Mouse (Mus musculus): ENCODE measurements around the gene Phkg2.

Phkg2 gene

DNA sequence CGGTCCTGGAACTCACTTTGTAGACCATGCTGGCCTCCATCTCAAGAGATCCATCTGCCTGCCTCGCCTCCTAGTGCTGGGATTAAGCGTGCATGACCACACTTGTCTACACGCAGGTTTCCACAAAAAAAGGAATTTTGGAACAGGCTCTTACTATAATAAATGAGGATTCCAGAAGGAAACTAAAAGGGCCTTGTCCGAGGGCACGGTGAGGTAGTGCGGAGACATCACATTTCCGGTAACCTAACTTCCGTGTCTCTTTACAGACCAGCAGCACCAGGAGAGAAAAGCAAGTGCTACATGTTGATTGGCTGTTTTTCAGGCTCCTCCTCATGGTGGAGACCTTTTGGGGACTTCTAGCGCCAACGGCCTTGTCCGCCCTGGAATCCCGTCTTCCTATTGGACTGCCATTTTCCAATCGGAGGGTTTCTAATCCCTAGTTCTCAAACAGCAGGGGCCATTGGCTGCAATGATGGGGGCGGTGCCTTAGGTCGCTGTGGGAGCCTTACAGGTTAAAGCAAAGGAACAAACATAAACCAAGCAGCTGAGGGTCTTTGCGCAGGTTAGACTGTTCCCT is at the start of gene Phkg2:
Gene Phkg2 (plus strand): TSS at position 446 of the 577 bp plus-strand sequence.
- in situ Hi-C loops (cut with MboI, MseI): no loop called here

DNA sequence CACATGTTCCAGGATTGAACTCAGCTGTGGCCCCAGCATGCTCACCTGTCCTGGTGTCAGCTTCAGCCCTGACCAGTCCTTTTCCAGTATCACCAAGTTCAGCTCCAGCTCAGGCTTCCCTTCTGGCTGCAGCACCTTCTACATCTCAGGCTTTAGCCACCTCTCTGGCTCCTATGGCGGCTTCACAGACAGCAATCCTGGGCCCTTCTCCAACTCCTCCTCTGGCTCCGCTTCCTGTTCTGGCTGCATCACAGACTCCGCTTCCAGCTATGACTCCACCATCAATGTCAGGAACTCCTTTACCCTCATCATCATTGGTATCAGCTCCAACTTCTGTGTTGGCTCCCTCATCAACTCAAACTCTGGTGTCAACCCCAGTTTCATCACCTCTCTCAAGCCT is 31.5 kb upstream of the Phkg2 start:
- in situ Hi-C loops (cut with MboI, MseI): loop anchor here (25.0 kb wide), 1 partner anchor 229 kb away; no protein-coding TSS in a partner anchor

DNA sequence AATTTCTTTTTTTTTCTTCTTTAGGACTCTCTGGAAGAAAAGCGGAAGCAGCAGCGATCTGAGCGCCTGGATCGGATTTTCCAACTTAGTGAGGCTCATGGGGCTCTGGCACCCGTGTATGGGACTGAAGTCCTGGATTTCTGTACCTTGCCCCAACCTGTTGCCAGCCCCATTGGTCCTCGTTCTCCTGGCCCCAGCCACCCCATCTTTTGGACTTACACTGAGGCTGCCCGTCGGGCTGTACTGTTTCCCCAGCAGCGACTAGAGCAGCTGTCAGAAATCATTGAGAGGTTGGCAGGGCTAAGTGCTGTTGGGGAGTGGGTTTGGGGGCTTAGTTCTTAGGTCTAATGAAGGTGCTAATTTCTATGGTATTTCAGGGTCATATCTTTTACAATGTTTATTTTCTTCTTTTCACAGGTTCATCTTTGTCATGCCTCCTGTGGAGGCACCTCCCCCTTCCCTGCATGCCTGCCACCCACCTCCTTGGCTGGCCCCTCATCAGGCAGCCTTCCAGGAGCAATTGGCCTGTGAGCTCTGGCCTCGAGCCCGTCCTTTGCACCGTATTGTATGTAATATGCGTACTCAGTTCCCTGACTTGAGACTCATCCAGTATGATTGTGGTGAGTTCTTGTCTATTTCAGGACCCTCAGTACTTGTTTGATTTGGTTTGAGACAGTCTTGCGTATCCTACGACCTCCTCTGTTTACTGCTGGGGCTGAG is 23.9 kb upstream of the Phkg2 start:
- in situ Hi-C loops (cut with MboI, MseI): loop anchor here (25.0 kb wide), 1 partner anchor 237 kb away; no protein-coding TSS in a partner anchor

- in situ Hi-C loops (cut with MboI, MseI): no loop called here
These were observed 21.6 kb upstream of the Phkg2 start for GRCm38 (mm10) chr7:127551558-127551957.

DNA sequence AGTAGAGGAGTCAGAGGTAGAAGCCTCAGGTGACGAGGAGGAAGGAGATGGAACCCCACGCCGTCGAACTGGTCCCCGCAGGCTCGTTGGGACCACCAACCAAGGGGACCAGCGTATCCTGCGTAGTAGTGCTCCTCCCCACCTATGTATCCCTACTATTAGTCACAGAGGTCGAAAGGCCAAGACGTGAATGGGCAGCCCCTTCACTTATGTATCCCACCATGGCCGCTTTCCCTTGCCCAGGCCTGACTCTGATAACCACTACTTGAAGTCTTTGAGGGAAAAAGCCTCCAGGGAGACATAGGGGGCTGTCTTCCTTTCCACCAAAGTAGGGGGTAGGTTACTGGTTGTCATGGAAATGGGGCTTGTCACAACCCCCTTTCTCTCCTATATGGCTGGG is 12.6 kb upstream of the Phkg2 start:
- in situ Hi-C loops (cut with MboI, MseI): no loop called here

- in situ Hi-C loops (cut with MboI, MseI): no loop called here
These were observed 11.7 kb upstream of the Phkg2 start, which contains the start of gene Tmem265 for GRCm38 (mm10) chr7:127561340-127561858. TSS of gene Tmem265 (plus strand) at chr7:127561390.

DNA sequence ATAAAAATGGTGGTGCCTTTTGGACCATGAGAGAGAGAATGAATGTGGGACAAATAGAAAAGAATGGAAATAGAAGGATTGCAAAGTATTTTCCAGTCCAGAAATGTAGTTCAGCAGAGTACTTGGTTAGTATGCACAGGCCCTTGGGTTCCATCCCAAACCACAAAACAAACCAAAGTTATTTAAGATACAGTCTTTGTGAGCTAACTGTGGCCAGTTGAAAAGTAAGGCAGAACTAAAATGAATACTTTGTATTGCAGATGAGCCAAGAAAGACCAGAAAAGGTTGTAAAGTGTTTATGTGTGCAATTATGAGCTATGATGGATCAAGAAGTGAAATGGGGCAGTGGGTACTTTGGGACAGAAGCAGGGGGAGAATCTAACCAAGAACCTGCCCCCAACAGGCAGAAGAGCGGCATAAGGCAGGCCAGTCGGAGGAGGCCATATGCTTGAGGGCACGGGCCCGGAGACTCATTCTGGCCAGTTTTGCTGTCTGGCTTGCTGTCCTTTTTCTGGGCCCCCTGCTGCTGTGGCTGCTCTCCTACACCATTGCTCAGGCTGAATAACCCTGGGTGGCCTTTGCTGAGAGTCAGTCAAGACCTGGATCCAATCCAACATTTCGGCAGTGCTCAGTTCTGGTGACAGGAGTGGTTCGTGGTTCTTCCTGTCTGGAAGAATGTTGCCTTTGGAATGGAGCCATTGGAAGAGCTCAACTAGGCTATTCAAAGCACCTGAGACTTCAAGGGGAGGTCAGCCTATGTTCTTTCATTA is 8.6 kb upstream of the Phkg2 start:
- in situ Hi-C loops (cut with MboI, MseI): no loop called here

GRCm38 (mm10) chr7:127573503-127574008 is 416 bp downstream of the Phkg2 start:
- in situ Hi-C loops (cut with MboI, MseI): no loop called here

GRCm38 (mm10) chr7:127574115-127574514 is 975 bp downstream of the Phkg2 start:
- in situ Hi-C loops (cut with MboI, MseI): no loop called here

DNA sequence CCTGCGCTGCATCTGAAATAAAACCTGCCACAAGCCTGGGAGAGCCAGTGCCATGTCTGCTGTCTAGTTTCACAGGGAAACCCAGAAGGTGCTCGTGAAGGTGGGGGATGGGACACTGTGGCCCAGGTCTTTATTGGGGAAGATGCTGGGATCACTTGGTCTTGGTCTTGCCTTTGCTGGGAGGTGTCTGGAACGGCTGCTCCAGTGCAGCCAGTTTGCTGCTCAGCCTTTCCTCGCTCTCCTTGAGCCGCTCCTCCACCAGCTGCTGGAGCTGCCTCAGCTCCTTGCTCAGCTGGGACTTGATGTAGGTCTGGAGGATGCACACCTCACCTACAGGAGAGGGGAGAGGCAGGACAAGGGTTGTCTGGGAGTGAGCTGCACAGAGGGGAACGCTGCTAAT is 10.1 kb downstream of the Phkg2 start:
- in situ Hi-C loops (cut with MboI, MseI): no loop called here

DNA sequence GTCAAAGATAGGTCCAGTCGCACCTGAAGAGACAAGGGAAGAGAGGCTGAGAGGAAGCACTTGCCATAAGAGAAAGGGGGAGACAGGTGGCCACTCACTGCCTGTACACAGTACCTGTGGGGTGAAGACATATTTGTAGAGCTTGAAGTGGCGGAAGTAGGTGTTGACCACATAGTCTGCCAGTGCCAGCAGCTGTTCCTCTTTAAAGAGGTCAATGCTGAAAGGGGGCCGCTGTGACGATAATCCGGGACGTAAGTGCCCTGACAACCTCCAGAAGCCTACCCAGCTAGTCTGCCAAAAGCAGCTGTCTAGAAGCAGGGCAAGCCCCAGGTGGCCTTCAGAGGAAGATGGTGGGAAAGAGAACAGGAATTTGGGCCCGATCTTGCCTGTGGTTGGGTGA is 11.9 kb downstream of the Phkg2 start:
- in situ Hi-C loops (cut with MboI, MseI): no loop called here

- in situ Hi-C loops (cut with MboI, MseI): no loop called here
These were observed 13.0 kb downstream of the Phkg2 start for GRCm38 (mm10) chr7:127586149-127586548.

DNA sequence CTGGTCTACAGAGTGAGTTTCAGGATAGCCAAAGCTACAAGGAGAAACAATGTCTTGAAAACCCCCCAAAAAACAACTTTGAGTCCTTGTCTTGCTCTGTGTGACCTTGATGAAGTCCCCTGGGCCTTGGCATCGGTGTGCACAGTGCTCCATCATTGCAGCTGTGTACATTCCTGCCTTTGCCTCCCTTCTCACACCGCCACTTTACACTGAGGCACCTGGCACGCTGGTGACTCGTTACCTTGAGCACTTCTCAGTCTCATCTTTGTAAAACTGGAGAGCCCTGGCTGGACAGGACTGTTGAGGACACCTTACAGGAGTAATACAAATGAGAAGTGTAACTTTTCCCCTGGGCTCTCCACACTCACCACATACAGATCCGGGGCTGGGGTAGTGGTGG is 14.1 kb downstream of the Phkg2 start:
- in situ Hi-C loops (cut with MboI, MseI): no loop called here

GRCm38 (mm10) chr7:127588011-127588871 is 15.1 kb downstream of the Phkg2 start, which contains the start of the genes Ccdc189 and Rnf40:
TSS of gene Ccdc189 (minus strand) at chr7:127588595.
TSS of gene Rnf40 (plus strand) at chr7:127588767.
- in situ Hi-C loops (cut with MboI, MseI): no loop called here

- in situ Hi-C loops (cut with MboI, MseI): no loop called here
These were observed 15.8 kb downstream of the Phkg2 start for GRCm38 (mm10) chr7:127588901-127589300.

GRCm38 (mm10) chr7:127589637-127590036 is 16.5 kb downstream of the Phkg2 start:
- in situ Hi-C loops (cut with MboI, MseI): no loop called here

GRCm38 (mm10) chr7:127591108-127591507 is 18.0 kb downstream of the Phkg2 start:
- in situ Hi-C loops (cut with MboI, MseI): no loop called here

DNA sequence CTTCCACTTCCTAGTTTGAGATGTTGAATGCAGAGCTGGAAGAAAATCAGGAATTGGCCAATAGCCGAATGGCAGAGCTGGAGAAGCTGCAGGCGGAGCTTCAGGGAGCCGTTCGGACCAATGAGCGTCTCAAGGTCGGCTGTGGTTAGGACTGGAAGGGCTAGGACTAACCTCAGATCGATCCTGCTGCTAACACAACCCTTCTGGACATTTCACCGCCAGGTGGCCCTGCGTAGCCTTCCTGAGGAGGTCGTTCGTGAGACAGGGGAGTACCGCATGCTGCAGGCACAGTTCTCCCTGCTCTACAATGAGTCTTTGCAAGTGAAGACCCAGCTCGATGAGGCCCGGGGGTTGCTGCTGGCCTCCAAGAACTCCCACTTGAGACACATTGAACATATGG is 19.4 kb downstream of the Phkg2 start:
- in situ Hi-C loops (cut with MboI, MseI): no loop called here

DNA sequence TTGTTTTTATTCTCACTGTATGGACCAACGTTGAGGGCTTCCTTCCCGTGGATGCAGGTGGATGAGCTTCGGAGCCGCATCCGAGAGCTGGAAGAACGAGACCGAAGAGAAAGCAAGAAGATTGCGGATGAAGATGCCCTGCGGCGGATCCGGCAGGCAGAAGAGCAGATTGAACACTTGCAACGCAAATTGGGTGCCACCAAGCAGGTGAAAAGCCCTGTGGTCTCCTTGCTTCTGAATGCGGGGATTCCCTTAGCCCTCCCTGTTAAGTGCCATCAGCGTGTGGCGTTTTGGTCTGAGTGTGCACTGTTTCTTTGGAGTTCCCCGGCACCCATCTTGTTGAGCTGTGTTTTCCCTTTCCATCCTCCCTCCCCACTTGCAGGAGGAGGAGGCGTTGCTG is 23.6 kb downstream of the Phkg2 start:
- in situ Hi-C loops (cut with MboI, MseI): loop anchor here (5.0 kb wide), 1 partner anchor 61 kb away; no protein-coding TSS in a partner anchor

DNA sequence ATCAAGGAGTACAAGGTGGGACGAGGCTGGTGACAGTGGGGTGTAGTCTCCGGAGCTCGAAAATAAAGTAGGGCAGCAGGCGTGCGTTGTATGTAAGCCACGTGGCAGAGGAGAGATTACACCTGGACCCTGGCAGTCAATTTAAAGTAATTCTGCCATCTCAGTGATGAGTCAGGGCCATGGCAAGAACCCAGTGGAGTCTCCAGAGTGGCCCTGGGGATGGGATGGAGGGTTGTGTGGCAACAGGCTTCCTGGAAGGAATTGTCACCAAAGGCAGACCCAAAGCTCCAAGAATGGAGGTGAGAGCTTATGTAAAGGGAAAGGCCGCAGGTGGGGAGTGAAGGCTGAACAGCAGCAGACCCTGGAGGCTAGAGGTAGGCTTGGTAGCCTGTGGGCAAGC is 27.5 kb downstream of the Phkg2 start:
- in situ Hi-C loops (cut with MboI, MseI): no loop called here

DNA sequence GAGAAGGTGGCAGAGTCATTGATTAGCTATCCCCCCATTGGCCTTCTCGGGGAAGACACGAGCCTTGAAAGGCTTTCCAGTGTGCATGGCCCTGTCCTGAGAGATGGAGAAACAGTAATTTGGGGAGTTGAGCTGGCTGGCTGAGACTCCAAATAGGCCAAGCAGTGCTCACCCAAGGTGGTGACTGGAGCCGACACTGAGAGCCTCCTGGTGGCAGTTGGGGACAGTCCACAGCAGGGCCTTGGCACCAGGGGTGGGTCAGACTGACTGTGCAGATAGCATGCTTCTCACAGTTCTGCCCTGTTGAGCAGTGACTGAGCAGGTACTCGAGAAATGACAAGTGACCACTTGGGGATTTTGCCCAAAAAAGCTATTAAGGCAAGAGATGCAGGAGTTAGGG is 28.6 kb downstream of the Phkg2 start:
- in situ Hi-C loops (cut with MboI, MseI): no loop called here
